Mouse (Mus musculus): ENCODE data around the gene Gm3880. TPM values are rescaled to one million over a fixed set of nuclear protein-coding genes. Genes with fewer than 3 reads are reported as not detected.
A peak's percentile ranks its signal among the peaks of the same experiment; 100 is the strongest.
"Not testable (repeated sequence)": the region's sequence is repeated elsewhere in the genome, so short reads cannot be mapped to it uniquely, and the experiment has no call there.

Gm3880 gene
- polyA plus RNA-seq (2012; rRNA removed), result not detected in 2 replicates

DNA sequence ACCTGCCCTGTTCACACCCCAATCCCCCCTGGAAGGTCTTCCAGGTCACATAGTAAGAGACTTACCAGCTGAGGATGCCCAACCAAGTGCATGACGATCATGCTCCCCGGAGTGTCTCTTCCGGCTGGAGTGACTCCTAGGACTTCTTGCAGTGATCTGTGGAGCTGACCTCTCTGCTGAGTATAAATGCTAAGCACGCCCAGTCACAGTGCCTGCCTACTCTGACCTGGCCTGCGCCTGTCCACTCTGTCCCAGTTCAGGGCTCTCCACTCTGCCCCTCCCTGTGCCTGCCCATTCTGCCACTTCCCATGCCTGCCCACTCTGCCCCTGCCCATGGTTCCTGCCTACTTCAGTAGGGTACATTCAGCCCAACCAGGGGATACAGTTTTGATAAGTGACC lies at the start of gene Gm3880:
Gene Gm3880, minus strand, starts transcription at position 101 of the 400 bp plus-strand sequence.
- DNase-seq (ENCODE audit: low read depth, low spot score), result not testable (repeated sequence)
- 79% methylated on average over 5 of the region's 5 CpGs for WGBS

DNA sequence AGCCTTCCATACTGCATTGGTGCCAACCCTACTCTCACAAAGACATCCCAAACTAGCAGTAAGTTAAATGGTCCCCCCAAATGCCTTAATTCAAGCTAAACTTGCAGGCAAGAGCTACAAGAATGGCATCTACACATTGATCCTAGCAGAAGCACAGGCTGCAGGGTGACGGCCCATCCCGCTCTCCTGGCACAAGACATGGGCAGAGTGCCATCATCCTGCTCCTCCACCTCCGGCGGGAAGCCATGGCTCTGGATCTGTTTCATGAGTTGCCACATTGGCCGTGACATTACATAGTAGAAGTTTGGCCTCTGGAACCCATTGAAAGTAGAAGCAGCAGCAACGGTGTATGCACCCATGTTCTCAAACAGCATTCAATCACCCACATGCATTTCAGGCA lies 37.5 kb upstream of the Gm3880 start:
- WGBS, result 90% methylated on average over 6 of the region's 6 CpGs
- DNase-seq (ENCODE audit: low read depth, low spot score), result not testable (repeated sequence)

DNA sequence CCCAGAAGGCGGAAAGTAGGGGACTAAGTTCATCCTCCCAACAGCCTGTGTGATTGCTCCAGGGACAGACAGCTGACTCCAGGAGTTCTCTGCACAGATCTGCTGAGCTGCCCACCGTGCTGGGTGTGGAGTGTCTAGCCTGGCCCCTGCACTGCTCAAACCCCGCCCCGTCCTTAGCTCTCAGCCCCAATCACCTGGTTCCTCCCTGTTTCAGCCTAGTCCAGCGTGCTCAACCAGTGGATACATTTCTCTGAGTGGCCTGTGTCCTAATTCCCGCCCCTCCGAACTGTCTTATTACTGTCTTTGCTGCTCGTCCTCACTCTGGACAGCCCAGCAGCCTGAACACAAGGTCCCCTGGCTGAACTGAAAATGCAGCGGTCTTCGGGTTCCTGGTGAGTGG lies 20.8 kb upstream of the Gm3880 start, which contains the start of the genes Gm9112 and Dmrtc1b:
Gene Gm9112, minus strand, starts transcription at position 101 of the 400 bp plus-strand sequence.
Gene Dmrtc1b, plus strand, starts transcription at position 331 of the 400 bp plus-strand sequence.
- 66% methylated on average over 7 of the region's 10 CpGs for WGBS
- DNase-seq (ENCODE audit: low read depth, low spot score), result not testable (repeated sequence)

DNA sequence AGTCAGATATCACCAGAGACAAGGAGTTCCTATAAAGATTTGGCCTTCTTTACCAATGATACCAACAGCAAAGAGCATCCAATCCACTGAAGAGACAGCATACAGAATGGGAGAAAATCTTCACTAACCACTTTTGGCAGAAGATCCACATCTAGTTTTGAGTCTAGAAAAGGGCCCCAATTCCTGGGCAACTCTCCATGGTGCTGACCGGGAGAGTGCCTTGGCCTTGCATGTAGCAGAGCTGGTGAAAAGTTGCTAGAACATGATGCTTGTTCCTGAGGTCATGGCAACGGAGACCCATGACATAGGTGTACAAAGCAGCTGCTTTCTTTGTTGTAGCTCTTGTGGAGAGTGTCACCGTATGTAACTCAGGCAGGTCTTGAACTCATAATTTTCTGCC lies 13.9 kb upstream of the Gm3880 start:
- DNase-seq (ENCODE audit: low read depth, low spot score), result not testable (repeated sequence)
- WGBS, result 63% methylated on average over 3 of the region's 3 CpGs

DNA sequence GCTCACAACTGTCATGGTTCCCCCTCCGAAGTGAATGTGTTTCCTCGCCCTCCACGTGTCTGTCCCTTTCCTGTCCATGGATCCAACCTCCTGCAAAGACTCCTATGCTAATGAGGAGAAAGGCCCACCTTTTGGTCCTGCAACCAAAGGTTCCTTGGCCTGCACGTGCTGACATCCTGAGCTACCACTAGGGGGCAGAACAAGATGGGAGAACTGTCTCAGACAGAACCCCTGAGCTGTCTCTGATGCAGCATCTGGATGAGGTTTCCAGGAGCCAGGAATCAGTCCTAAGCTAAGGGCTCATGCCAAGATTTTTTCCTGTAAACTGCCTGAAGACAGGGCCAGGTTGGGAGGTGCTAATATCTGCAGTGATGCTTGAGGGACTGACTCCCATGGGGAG lies 2.5 kb upstream of the Gm3880 start:
- 17% methylated on average over 4 of the region's 4 CpGs for WGBS
- DNase-seq (ENCODE audit: low read depth, low spot score), result not testable (repeated sequence)

DNA sequence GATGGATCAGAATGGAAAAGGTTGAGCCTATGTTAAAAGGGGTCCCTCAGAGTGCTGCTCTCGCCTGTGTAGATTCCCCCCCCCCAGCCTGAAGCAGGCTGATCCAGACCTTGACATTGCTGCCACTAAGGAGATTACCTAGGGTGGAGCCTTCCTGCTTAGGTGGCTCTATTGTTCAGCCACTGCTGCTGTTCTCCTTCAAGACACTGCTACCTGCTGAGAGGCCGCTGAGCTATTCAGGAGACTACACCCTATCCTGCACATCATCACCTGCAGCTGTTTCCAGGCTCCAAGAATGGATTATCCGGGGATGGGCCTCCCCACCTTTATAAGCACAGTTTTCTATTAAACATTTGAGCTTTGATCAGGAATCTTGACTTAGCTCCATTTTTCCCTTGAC lies 2.1 kb downstream of the Gm3880 start:
- DNase-seq (ENCODE audit: low read depth, low spot score), result not testable (repeated sequence)
- 43% methylated on average over 3 of the region's 3 CpGs for WGBS

DNA sequence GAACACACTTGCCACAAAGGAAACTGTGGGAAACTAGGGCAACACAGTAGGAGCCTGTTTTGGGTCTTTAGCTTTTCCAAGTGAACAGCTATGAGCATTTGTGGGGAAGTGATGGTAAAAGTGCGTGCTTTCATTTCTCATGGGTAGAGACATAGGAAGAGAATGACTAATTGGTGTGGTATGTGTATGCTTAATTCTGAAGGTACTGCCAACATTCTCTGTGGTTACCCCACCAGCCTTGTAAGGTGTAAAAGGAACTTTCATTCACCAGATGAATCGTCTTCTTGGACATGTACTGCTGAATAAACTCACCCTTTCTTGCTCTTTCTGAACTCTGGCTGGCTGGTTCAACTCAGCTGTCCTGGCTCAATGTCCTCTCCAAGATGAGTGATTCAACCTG lies 20.1 kb downstream of the Gm3880 start:
- 84% methylated on average over 2 of the region's 2 CpGs for WGBS
- no peak for DNase-seq (ENCODE audit: low read depth, low spot score)

DNA sequence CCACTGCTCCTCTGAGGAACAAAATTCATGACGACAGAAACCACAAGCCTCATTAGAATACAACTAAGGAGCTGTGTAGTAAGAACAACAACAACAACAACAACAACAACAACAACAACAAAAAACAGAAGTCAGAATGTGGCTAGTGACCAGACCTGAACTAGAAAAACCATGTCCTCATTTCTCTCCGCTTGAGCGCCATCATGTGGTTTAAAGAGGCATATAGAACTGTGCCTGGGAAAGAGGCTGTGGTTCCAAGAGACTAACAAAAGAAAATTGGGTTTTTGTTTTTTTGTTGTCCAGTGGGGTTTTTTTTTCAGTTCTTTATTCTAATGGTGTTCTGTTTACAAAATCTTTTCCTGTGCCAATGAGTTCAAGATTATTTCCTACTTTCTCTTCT lies 26.1 kb downstream of the Gm3880 start:
- 24% methylated on average over 3 of the region's 3 CpGs for WGBS
- DNase-seq (ENCODE audit: low read depth, low spot score), result no peak

DNA sequence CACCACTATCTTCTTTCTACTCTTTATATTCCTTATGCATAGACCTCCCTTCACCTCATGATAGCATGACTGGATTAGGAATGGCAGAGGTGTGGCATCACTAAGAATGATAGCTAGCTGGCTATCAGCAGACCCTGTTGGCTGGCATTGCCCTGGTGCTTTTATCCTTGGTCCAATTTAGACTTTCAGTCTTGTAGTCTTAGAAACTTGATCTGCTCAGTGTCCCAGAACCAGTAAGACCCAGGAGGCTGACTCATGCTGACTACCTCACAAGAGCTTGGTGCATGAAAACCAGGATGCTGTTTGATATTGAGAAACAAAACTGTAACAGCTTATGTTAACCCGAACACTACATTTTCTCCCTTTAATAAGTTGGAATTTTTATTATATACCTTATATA lies 41.1 kb downstream of the Gm3880 start:
- WGBS, result 97% methylated on average over 1 of the region's 1 CpGs
- no peak for DNase-seq (ENCODE audit: low read depth, low spot score)

DNA sequence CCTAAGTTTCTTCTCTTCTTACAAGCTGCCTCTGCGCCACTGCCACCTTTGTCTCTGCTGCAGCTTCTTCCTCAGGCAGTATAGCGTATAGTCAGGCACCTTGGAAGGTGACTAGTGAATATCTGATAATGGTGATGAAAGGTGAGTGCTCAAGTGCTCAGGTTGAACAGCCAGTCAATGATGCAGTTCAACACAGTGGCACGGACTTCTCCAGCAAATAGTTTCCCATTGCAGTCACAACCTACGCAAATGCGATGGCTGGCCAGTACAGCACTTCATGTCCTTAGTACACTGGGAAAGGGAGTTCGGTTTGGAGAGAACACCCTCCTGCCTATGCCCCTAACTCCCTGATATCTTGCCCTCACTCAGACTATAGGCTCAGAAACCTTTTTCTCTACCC lies 41.6 kb downstream of the Gm3880 start:
- DNase-seq (ENCODE audit: low read depth, low spot score), result no peak
- WGBS, result 52% methylated on average over 6 of the region's 6 CpGs

DNA sequence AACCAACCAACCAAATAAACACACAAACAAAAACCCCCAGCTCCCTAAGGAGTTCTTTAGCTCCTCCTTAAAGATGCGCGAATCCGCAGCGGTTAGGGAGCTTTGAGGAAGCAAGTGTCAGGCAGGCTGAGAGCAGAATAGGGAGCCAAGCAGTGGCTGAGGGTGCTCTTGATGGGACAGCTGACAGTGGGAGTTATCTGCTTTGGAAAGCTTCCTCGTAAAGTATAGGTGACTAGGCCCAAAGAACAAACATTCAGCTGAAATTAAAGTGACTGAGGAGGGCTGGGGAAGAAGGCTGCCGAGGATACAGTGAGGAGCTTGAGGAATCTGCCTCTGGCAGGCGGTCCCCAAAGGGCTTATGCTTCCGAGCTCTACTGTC lies 42.2 kb downstream of the Gm3880 start:
- 9% methylated on average over 8 of the region's 8 CpGs for WGBS
- DNase-seq (ENCODE audit: low read depth, low spot score), result no peak

DNA sequence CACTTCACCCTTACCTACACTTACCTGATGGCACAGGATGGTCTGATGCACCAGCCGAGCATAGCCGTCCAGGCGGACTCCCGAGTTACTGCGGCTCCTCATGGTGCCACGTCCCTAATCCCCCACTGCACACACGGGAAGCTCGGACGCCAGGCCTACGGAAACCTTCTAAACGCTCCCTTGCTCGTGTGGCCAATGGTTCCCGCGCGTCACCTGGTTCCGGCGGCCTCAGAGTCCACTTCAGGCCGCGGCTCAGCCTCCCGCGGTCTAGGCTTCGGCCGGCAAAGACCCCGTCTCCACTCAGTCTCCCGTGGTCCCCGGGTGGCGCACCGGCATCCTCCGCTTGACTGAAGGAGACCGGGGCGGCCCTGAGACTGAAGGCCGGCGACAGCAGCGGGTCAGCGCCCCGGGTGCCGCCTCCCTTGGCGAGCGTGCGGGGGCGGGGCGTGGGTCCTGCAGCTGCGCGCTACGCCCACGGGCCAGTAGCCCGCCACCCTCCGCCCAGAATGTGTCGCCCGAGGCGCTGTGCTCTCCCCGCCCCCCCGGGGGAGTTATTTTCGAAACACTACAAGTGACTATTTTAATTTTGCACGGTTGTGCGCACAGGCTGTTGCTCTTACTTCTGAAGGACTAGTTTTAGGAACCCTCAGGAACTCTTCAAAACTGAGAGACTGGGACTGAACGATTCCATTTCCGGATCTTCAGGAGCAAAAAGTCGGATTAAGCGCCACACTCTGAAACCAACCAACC lies 42.8 kb downstream of the Gm3880 start, which contains the start of gene Phka1:
Gene Phka1, minus strand, starts transcription at position 424 of the 750 bp plus-strand sequence.
- DNase-seq (ENCODE audit: low read depth, low spot score), result peak; percentile 16
- 23% methylated on average over 60 of the region's 60 CpGs for WGBS

Other genes starting within 250 kb of the Gm3880 start
- 3.7 and 3.9 TPM in 2 replicates for gene Hdac8, start 181.6 kb downstream of the Gm3880 start, polyA plus RNA-seq (2012; rRNA removed)
- gene Phka1, start 42.7 kb downstream of the Gm3880 start, polyA plus RNA-seq (2012; rRNA removed), result 2.4 TPM in 2 replicates
- not detected in 2 replicates for gene Gm9112, start 20.7 kb upstream of the Gm3880 start, polyA plus RNA-seq (2012; rRNA removed)
- gene Dmrtc1b, start 20.9 kb upstream of the Gm3880 start, polyA plus RNA-seq (2012; rRNA removed), result not detected in 2 replicates
- not detected in 2 replicates for gene Dmrtc1c1, start 116.0 kb upstream of the Gm3880 start, polyA plus RNA-seq (2012; rRNA removed)
- not detected in 2 replicates for gene Dmrtc1c2, start 167.6 kb upstream of the Gm3880 start, polyA plus RNA-seq (2012; rRNA removed)
- not detected in 2 replicates for gene 1700031F05Rik, start 181.0 kb upstream of the Gm3880 start, polyA plus RNA-seq (2012; rRNA removed)
- gene Dmrtc1a, start 221.7 kb upstream of the Gm3880 start, polyA plus RNA-seq (2012; rRNA removed), result not detected in 2 replicates
- gene 1700011M02Rik, start 221.9 kb upstream of the Gm3880 start, polyA plus RNA-seq (2012; rRNA removed), result not detected in 2 replicates
- gene 1700018G05Rik, start 241.4 kb upstream of the Gm3880 start, polyA plus RNA-seq (2012; rRNA removed), result not detected in 2 replicates

Measured in large intestine, adult 2 months (tissue).